Mouse (Mus musculus): Measurements from ENCODE around the gene Pcif1.

DNA sequence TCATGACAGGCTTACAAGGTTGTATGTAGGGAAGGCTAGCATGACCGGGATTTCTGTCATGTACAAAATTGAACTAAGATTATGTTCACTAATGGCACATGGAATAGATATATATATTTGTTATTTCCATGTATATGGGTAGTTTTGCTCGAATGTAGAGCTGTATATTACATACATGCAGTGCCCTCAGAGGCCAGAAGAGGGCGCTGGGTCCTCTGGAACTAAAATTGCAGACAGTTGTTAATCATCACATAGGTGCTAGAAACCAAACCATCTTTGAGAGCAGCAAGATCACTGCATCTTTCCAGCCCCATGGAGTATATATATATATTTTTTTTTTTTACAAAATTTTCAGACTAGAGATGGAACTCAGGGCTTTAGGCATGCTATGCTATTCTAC lies 33.3 kb upstream of the Pcif1 start:
- TF ChIP-seq CTCF (IDR thresholded peaks at IDR 0.05; ENCODE audit: borderline replicate concordance, insufficient read depth, low read length) (no peak), POLR2A (IDR thresholded peaks at IDR 0.05; ENCODE audit: low read depth, low read length) (no peak)
